Mouse (Mus musculus) heart, adult 18-20 months (tissue): ENCODE measurements at regions not wholly inside any gene's neighbourhood (a gene's known extent, or its start where the extent isn't known, plus 50 kb on each side); places are given as distances from the start of the nearest gene placed in this dataset.

Experiments used
- DNase-seq, 2 experiments: peaks; one replicate each; pipeline ENCODE4 v3.0.0; 2021 to 2022; ENCODE audit warnings: mixed read lengths in 1 of 2

- no peak for DNase-seq
These were observed 81.8 kb downstream of the Tbx18 start for GRCm38 (mm10) chr9:87649015-87649978.

DNA sequence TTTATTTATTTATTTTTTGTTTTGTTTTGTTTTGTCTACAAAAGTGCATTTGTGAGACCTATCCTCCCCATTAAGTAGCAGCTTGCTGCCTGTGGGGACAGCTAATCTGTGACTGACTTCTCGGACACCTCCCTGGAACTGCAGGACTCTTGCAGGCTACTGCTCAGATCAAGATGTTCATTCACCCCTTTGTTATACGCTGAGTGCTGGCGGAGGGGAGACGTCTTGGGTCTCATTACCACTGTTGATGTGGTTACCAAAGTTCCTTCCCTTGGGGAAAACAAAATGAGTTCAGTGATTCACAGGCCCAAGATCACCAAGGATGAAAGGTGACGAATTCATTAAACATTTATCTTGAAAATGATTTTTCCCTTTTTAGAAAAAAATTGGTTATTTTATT is 82.7 kb downstream of the Tbx18 start:
- no peak for DNase-seq

DNA sequence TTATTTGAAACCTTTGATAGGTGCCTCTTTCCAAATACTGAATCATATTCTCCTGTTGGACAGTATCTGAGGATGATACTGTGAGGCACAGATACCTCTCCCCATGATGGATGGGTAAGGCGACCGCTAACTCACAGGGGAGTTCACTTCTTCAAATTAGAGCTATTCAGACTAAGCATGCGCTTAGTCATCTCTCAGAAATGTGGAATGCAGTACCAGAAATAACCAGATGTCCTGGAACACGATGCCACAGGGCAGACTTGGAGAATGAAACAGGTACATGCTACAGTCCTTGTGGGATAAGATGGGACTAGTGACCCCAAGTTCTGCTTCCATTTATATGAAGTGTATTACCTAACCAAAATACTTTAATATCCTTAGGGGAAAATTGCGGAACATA is 86.0 kb downstream of the Tbx18 start:
- no peak for DNase-seq

GRCm38 (mm10) chr9:87633863-87634630 is 97.0 kb downstream of the Tbx18 start:
- DNase-seq, result peak; percentile 22 to 30

DNA sequence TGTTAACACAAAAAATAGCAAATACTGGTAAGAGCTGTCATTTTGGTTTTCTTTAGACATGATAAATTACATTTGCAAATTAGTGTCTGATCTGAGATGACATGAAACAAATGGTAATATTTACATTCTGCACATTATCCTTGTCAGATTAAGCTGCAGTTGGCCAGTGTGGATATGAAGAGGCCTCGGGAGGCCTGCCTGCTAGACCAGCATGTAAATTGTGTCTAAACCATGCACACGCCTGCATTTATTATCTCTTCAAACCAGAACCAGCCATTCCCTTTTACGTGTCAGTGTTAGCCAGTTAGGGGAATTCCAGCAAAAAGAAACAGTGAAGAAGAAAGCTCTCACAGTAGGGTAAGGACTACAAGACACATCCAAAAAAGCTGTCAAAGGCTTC is 104.6 kb downstream of the Tbx18 start:
- DNase-seq, result no peak

- peak; percentile 21 to 42 for DNase-seq
These were observed 112.8 kb downstream of the Tbx18 start for GRCm38 (mm10) chr9:87618238-87618673.

DNA sequence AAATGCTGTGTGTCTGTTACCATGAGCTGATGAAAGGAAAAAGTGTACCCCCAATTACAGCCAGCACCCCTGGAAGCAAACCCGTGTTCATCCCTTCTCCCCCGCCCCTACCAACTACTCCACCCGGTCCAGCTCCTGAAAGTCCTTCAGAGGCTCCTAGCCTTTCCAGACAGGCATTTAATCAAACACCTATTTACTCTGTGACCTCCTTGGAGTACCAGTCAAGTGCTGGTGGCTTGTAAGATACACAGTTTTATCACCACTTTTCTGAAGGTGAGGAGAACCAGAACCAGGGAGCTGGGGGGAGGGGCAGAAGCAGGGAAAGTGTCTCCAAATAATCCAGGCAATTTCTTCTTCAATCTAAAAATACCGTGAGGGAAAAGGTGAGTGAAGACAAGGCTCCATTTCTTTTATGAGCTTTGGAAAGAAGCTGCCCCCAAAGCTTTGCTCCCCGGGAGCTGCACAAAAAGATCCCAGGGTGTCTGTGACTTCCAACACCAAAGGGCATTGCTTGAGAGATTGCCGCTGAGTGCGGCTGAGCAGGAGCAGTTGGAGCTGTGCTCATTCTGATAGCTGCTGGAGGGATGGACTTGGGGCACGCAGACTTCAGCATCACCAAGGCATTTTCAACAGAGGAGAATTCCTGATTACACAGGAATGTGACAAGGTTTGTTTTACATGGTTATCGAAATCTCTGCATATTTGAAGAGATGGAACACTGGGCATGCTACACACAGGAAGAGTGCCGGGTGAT is 123.0 kb downstream of the Tbx18 start:
- DNase-seq, result no peak

DNA sequence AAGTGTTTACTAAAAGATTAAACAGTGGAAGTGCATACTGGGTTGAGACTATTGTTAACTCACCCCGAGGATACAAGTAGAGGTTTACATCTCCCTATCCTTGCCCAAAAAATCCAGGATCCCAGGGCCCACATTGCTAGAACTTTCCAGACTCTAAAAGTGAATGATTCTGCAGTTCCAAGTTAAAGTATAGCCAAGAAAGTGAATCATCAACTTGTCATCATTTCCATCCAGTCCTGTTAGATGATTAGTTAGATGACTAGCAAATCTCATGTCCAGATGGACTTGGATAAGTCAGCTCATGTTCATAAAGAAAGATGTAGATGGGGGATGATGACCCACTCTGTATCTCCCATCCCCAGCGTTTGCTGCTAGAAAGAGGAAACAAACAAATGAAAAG is 155.5 kb downstream of the Tbx18 start:
- no peak for DNase-seq

GRCm38 (mm10) chr9:87574250-87574864 is 156.7 kb downstream of the Tbx18 start:
- no peak for DNase-seq

DNA sequence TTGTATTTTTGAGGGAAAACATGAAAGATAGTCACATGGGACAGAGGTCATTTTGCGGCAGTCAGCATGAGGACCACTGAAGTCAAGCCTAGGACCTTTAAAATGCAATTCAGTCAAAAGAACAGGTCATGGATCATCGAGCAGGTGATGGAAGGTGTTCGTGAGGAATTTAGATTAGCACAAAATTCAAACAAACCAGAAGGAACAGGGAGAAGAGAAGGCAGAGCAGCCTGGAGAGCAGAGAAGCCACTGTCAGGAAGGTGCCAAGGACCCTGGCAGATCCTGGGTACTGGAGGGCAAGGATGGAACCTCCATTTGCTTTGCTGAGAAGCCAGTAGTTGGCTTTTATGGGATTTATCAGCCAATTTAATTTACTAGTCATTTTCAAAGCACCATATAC is 167.8 kb downstream of the Tbx18 start:
- no peak for DNase-seq

DNA sequence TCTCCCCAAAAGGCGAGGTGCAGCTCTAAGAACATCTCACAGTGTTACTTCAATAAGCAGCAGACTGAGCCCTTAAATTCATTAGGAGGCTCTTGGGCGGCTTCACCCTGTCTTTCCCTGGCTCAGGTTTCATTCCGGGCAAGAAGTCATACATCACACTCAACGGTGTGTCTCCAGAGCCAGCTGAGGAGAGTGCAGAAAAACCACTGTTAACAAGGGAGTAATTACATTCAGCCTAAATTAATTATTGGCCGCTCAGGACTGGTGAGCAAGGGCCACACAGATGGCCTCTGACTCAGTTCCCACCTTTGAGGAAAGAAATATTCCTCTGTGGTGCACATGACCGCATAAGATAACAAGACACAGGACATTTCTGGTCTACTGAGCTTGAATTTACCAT is 168.3 kb downstream of the Tbx18 start:
- DNase-seq, result no peak

- peak; percentile 2 to 3 for DNase-seq
These were observed 173.2 kb downstream of the Tbx18 start for GRCm38 (mm10) chr9:87557841-87558240.

DNA sequence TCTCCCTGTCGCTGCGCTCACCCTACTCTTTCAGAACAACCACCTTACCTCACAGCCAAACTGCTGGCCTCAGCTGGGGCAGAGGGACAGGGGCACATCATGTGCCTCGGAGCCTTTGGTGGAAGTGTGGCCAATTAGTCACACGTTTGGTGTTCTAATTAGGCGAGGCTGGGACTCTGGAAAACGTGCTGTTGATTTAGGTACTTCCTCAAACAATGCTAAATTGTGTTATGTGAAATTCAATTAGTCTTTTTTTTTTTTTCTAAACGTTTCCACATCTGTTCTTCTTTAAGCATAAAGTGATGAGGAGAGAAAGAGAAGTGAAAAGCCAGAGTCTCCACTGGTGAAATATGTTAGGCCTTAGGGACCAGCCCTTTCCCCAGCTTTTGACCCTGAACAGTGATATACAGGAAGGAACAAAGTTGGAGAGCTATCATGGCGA is 174.1 kb downstream of the Tbx18 start:
- no peak for DNase-seq

DNA sequence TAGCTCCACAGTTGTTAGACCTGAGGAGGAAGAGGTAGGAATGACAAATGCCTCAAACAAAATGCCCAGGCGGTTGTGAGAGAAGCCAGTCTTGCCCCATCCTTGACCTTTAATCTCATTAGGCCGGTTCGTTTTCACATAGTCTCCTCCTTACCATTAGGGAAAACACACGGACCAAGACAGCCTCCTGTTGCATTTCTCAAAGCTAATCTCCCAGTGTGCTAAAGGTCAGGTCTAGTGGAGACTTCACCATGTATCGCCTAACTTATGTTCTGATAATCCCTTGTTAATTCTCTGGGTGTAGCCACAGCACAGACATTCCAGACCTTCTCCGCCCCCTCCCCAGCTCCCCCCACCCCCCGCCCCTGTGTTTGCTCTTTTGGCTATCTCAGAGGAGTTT is 174.5 kb downstream of the Tbx18 start:
- no peak for DNase-seq

DNA sequence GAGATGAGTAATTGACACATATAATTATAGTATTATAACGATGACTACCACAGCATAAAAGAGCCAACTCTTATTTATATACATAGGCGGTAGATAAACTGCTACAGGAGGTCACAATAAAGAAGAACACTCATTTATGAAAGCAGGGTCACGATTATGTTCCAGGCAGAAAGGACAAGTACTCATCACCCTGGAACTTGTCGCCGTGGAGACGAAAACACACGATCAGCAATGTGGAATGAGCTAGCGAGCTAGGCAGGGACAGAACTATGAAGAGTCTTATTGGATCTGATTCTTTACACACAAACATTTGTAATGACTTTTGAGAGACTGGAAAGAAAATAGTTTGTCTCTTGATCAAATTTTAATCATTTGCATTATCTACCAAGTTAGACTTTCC is 197.9 kb downstream of the Tbx18 start:
- DNase-seq, result no peak

GRCm38 (mm10) chr9:87529908-87530307 is 201.2 kb downstream of the Tbx18 start:
- DNase-seq, result no peak

DNA sequence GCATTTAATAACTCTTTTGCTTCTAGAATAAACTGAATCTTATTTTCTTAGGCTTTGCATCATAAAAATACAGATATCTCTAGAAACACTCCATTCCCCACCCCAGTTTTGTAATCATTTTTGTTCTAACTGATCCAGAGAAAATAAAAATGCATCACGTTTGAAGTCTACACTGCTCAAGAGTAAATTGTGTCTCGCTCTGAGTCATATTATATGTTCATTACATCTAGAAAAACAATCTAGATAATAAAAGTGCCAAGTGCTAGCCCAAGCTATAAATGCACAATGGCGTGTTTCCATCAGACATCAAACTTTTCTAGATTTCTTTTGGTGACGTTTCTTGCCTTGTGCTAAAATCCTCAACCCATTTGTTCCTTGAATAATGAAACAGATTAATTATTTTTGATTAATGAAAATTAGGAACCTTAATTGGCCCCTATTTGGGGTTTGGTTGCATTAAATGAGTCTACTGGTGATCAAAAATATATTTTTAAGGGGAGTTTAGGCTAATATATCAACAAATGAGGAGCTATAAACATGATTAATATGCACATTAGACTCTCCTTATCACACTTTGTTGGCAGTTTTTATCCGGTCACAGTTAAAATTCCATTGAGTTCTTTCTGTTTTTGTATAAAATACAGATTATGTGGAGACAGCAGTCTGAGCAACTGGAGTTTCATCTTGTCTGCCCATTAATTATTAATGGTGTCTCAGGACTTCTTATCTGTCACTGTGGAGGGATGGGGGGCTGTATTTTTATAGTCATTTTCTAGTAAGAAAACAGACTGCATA is 206.0 kb downstream of the Tbx18 start:
- DNase-seq, result no peak

DNA sequence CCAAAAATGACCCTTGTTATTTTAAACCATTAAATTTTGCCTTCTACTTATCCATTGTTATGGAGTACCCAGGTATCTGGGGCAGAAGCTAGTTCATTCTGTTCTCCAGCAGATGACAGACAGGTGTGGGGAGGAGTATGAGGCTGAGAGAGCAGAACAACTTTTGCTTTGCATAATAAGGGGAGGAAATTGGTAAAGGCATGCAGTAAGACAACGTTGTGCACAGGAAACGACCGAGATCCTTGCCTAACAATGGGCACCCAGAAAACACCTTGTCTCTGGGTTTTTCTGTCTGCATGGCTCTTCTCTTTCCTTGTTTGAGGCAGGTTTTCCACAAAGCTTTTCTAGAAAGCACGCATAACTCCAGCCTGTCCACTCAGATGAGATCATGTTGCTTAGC is 220.4 kb downstream of the Tbx18 start:
- DNase-seq, result no peak

DNA sequence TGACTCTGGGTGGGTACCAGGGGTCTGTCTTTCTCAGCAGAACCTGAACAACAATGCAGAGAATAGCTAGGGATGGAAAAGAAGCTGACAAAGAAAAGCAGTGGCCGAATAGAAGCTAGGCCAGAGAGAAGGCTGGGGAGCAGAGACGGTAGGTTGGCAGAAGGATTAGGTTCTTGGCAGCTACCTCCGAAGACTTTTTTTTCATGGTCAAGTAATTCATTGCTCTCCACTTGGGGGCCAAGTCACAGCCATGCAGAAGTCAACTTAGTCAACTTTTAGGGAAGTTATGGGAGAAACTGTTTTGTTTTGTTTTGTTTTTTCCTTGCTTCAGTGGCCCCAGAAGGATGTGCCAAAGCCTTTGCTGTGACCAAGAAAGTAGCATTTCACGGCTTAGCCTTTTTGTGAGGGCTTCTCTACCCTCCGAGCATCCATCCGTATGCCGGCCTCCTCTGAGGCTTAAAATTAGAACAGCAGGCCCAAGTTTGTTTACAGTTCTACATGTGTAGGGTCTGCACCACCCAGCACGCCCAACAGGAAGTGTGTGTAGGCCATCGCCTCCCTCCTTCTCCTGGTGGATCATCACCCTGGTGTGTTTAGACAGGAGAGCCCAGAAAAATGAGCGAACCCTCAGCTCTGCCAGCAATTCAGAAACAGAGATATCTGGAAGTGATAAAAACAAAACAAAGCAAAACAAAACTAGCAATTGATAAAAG is 226.2 kb downstream of the Tbx18 start:
- no peak for DNase-seq

DNA sequence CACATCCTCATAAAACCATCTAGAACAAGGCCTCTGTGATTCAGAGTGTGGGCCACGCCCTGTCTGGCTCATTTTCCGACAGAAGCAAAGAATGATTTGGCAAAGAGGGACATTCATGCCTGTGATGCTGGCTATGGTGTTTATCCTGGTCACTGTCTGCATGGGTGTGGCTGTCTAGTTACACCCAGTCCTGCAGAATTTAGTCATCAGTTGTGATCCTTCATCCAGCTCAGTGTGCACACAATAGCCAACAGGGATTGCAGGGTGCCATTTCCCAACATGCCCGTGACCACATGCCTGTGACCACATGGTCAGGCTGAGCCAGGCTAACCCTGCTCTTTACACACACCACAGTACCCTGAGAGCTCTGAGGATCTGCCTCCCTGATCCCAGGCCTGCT is 208.8 kb upstream of the Cep162 start:
- DNase-seq, result peak; percentile 20 to 43

GRCm38 (mm10) chr9:87453261-87453660 is 197.9 kb upstream of the Cep162 start:
- no peak for DNase-seq
